Mouse (Mus musculus): Measurements from ENCODE around the gene Oaz2. TPM values are rescaled to one million over a fixed set of nuclear protein-coding genes. Genes with fewer than 3 reads are reported as not detected.
"Not testable (repeated sequence)": the region's sequence is repeated elsewhere in the genome, so short reads cannot be mapped to it uniquely, and the experiment has no call there.

The Oaz2 gene
- total RNA-seq, 2 experiments from 2014 or later: 12.5 to 40.2 TPM

GRCm38 (mm10) chr9:65689869-65690268 is 22.1 kb downstream of the Oaz2 start:
- ATAC-seq (ENCODE audit: poor library complexity, severe bottlenecking): not testable (repeated sequence)

GRCm38 (mm10) chr9:65692466-65692865 is 24.7 kb downstream of the Oaz2 start:
- ATAC-seq (ENCODE audit: poor library complexity, severe bottlenecking): no peak

- peak; percentile 82 for ATAC-seq (ENCODE audit: poor library complexity, severe bottlenecking)
Observed at GRCm38 (mm10) chr9:65692959-65693603, 25.3 kb downstream of the Oaz2 start.

GRCm38 (mm10) chr9:65695646-65696045 is 27.8 kb downstream of the Oaz2 start:
- no peak for ATAC-seq (ENCODE audit: poor library complexity, severe bottlenecking)

GRCm38 (mm10) chr9:65696337-65696736 is 28.5 kb downstream of the Oaz2 start:
- no peak for ATAC-seq (ENCODE audit: poor library complexity, severe bottlenecking)

GRCm38 (mm10) chr9:65697356-65697755 is 29.6 kb downstream of the Oaz2 start:
- ATAC-seq (ENCODE audit: poor library complexity, severe bottlenecking): no peak

- ATAC-seq (ENCODE audit: poor library complexity, severe bottlenecking): no peak
Observed at GRCm38 (mm10) chr9:65697992-65698391, 30.2 kb downstream of the Oaz2 start.

- no peak for ATAC-seq (ENCODE audit: poor library complexity, severe bottlenecking)
Observed at GRCm38 (mm10) chr9:65700504-65700903, 32.7 kb downstream of the Oaz2 start.

- ATAC-seq (ENCODE audit: poor library complexity, severe bottlenecking): no peak
Observed at GRCm38 (mm10) chr9:65702286-65702685, 34.5 kb downstream of the Oaz2 start.

- ATAC-seq (ENCODE audit: poor library complexity, severe bottlenecking): no peak
Observed at GRCm38 (mm10) chr9:65703241-65703640, 35.4 kb downstream of the Oaz2 start.

- no peak for ATAC-seq (ENCODE audit: poor library complexity, severe bottlenecking)
Observed at GRCm38 (mm10) chr9:65703926-65704595, 36.3 kb downstream of the Oaz2 start.

GRCm38 (mm10) chr9:65718195-65718594 is 50.4 kb downstream of the Oaz2 start:
- peak; percentile 67 for ATAC-seq (ENCODE audit: poor library complexity, severe bottlenecking)

- ATAC-seq (ENCODE audit: poor library complexity, severe bottlenecking): no peak
Observed at GRCm38 (mm10) chr9:65721161-65721566, 53.4 kb downstream of the Oaz2 start.

- no peak for ATAC-seq (ENCODE audit: poor library complexity, severe bottlenecking)
Observed at GRCm38 (mm10) chr9:65724471-65725290, 56.9 kb downstream of the Oaz2 start.

- no peak for ATAC-seq (ENCODE audit: poor library complexity, severe bottlenecking)
Observed at GRCm38 (mm10) chr9:65725291-65725622, 57.5 kb downstream of the Oaz2 start.

- no peak for ATAC-seq (ENCODE audit: poor library complexity, severe bottlenecking)
Observed at GRCm38 (mm10) chr9:65726431-65726830, 58.6 kb downstream of the Oaz2 start.

GRCm38 (mm10) chr9:65727491-65727890 is 59.7 kb downstream of the Oaz2 start:
- ATAC-seq (ENCODE audit: poor library complexity, severe bottlenecking): no peak

GRCm38 (mm10) chr9:65728588-65728987 is 60.8 kb downstream of the Oaz2 start:
- no peak for ATAC-seq (ENCODE audit: poor library complexity, severe bottlenecking)

GRCm38 (mm10) chr9:65734931-65735330 is 67.1 kb downstream of the Oaz2 start:
- no peak for ATAC-seq (ENCODE audit: poor library complexity, severe bottlenecking)

Measured in megakaryocyte, adult 5-6 weeks (primary cell).